Mouse (Mus musculus): ENCODE results near the gene Cdadc1.

DNA sequence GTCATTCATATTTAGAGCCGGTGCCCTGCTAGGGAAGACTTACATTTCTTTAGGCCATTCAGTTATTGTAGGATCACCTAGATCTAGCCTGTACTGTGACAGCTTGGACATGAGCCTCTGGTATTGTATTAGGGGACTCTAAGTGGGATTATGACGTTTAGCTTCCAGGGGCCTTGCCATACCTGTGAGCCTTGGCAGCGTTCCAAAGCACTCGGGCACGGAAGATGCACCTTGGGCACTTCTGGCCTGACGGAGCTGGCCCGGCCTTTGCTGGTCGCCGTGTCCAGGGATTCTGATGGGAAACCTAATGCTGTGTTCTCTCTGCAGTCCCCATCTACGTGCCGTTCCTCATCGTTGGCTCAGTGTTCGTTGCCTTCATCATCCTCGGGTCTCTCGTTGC lies 31.5 kb upstream of the Cdadc1 start:
- TF ChIP-seq CTCF (IDR thresholded peaks at IDR 0.05; ENCODE audit: low read depth) (no peak), EP300 (optimal IDR thresholded peaks at IDR 0.05) (no peak)

All from stomach, postnatal 0 days (tissue).